Mouse (Mus musculus): Measurements from ENCODE around the gene Glp1r. TPM values are rescaled to one million over a fixed set of nuclear protein-coding genes. Genes with fewer than 3 reads are reported as not detected.

The Glp1r gene
- polyA plus RNA-seq, 1 experiment from 2014 or later: 1.3 TPM

- no peak overlapping the region for H3K4me3 ChIP-seq (ENCODE audit: low read depth, low read length)
- no peak overlapping the region for H3K27ac ChIP-seq (ENCODE audit: low read length)
- no peak overlapping the region for H3K9ac ChIP-seq (ENCODE audit: low read depth, low read length)
- no peak overlapping the region for H3K4me2 ChIP-seq (ENCODE audit: low read length)
- no peaks in the 10 kb centered on the region for H3K27me3 ChIP-seq (ENCODE audit: control insufficient read depth, insufficient read depth, low read depth, low read length)
- no peaks in the 10 kb centered on the region for H3K4me1 ChIP-seq (ENCODE audit: control insufficient read depth, insufficient read depth, low read length)
- no peak for ATAC-seq
- H3K9me3 ChIP-seq (replicated peaks; ENCODE audit: control insufficient read depth, low read length, poor library complexity, severe bottlenecking): no peaks in the 10 kb centered on the region
- no peaks in the 10 kb centered on the region for H3K36me3 ChIP-seq (ENCODE audit: control insufficient read depth, insufficient read depth, low read length)
- 87% methylated on average over 5 of the region's 5 CpGs for WGBS
Measured at GRCm38 (mm10) chr17:30932836-30933235, 31.2 kb downstream of the Glp1r start.

- ATAC-seq: no peak
- no peaks in the 10 kb centered on the region for H3K36me3 ChIP-seq (ENCODE audit: control insufficient read depth, insufficient read depth, low read length)
- no peaks in the 10 kb centered on the region for H3K27me3 ChIP-seq (ENCODE audit: control insufficient read depth, insufficient read depth, low read depth, low read length)
- H3K4me1 ChIP-seq (ENCODE audit: control insufficient read depth, insufficient read depth, low read length): no peaks in the 10 kb centered on the region
- no peaks in the 10 kb centered on the region for H3K9me3 ChIP-seq (replicated peaks; ENCODE audit: control insufficient read depth, low read length, poor library complexity, severe bottlenecking)
- H3K9ac ChIP-seq (ENCODE audit: low read depth, low read length): no peak overlapping the region
- H3K27ac ChIP-seq (ENCODE audit: low read length): no peak overlapping the region
- WGBS: 48% methylated on average over 5 of the region's 5 CpGs
- H3K4me3 ChIP-seq (ENCODE audit: low read depth, low read length): no peak overlapping the region
- H3K4me2 ChIP-seq (ENCODE audit: low read length): no peak overlapping the region
Measured at GRCm38 (mm10) chr17:30935301-30935700, 33.7 kb downstream of the Glp1r start.

GRCm38 (mm10) chr17:30938554-30938953 lies 36.9 kb downstream of the Glp1r start:
- Histone ChIP-seq H3K4me3 (ENCODE audit: low read depth, low read length) (no peak overlapping the region), H3K4me2 (ENCODE audit: low read length) (no peak overlapping the region), H3K4me1 (ENCODE audit: control insufficient read depth, insufficient read depth, low read length) (no peaks in the 10 kb centered on the region), H3K9ac (ENCODE audit: low read depth, low read length) (no peak overlapping the region), H3K36me3 (ENCODE audit: control insufficient read depth, insufficient read depth, low read length) (no peaks in the 10 kb centered on the region), H3K27ac (ENCODE audit: low read length) (no peak overlapping the region), H3K27me3 (ENCODE audit: control insufficient read depth, insufficient read depth, low read depth, low read length) (no peaks in the 10 kb centered on the region), H3K9me3 (replicated peaks; ENCODE audit: control insufficient read depth, low read length, poor library complexity, severe bottlenecking) (no peaks in the 10 kb centered on the region)
- WGBS: 55% methylated on average over 9 of the region's 9 CpGs
- no peak for ATAC-seq

- H3K9me3 ChIP-seq (replicated peaks; ENCODE audit: control insufficient read depth, low read length, poor library complexity, severe bottlenecking): no peaks in the 10 kb centered on the region
- no peak overlapping the region for H3K4me3 ChIP-seq (ENCODE audit: low read depth, low read length)
- no peak overlapping the region for H3K9ac ChIP-seq (ENCODE audit: low read depth, low read length)
- no peak overlapping the region for H3K4me2 ChIP-seq (ENCODE audit: low read length)
- no peak overlapping the region for H3K27ac ChIP-seq (ENCODE audit: low read length)
- H3K4me1 ChIP-seq (ENCODE audit: control insufficient read depth, insufficient read depth, low read length): no peaks in the 10 kb centered on the region; the same call in 1 of the 2 replicates
- no peaks in the 10 kb centered on the region for H3K27me3 ChIP-seq (ENCODE audit: control insufficient read depth, insufficient read depth, low read depth, low read length)
- 67% methylated on average over 1 of the region's 1 CpGs for WGBS
- ATAC-seq: no peak
- no peaks in the 10 kb centered on the region for H3K36me3 ChIP-seq (ENCODE audit: control insufficient read depth, insufficient read depth, low read length)
Measured at GRCm38 (mm10) chr17:30948382-30948781, 46.8 kb downstream of the Glp1r start.

- H3K27ac ChIP-seq (ENCODE audit: low read length): no peak overlapping the region
- H3K27me3 ChIP-seq (ENCODE audit: control insufficient read depth, insufficient read depth, low read depth, low read length): no peaks in the 10 kb centered on the region
- 7% methylated on average over 7 of the region's 7 CpGs for WGBS
- H3K9ac ChIP-seq (ENCODE audit: low read depth, low read length): no peak overlapping the region
- H3K9me3 ChIP-seq (replicated peaks; ENCODE audit: control insufficient read depth, low read length, poor library complexity, severe bottlenecking): no peaks in the 10 kb centered on the region
- ATAC-seq: no peak
- H3K4me1 ChIP-seq (ENCODE audit: control insufficient read depth, insufficient read depth, low read length): no peaks in the 10 kb centered on the region; the same call in 1 of the 2 replicates
- H3K4me2 ChIP-seq (ENCODE audit: low read length): no peak overlapping the region
- no peak overlapping the region for H3K4me3 ChIP-seq (ENCODE audit: low read depth, low read length)
- no peaks in the 10 kb centered on the region for H3K36me3 ChIP-seq (ENCODE audit: control insufficient read depth, insufficient read depth, low read length)
Measured at GRCm38 (mm10) chr17:30950780-30951179, 49.2 kb downstream of the Glp1r start.

- H3K9ac ChIP-seq (ENCODE audit: low read depth, low read length): no peak overlapping the region
- WGBS: 57% methylated on average over 8 of the region's 8 CpGs
- H3K4me2 ChIP-seq (ENCODE audit: low read length): no peak overlapping the region
- no peak for ATAC-seq
- no peaks in the 10 kb centered on the region for H3K36me3 ChIP-seq (ENCODE audit: control insufficient read depth, insufficient read depth, low read length)
- H3K27ac ChIP-seq (ENCODE audit: low read length): no peak overlapping the region
- no peaks in the 10 kb centered on the region for H3K27me3 ChIP-seq (ENCODE audit: control insufficient read depth, insufficient read depth, low read depth, low read length)
- H3K4me3 ChIP-seq (ENCODE audit: low read depth, low read length): no peak overlapping the region
- H3K4me1 ChIP-seq (ENCODE audit: control insufficient read depth, insufficient read depth, low read length): no peaks in the 10 kb centered on the region
- no peaks in the 10 kb centered on the region for H3K9me3 ChIP-seq (replicated peaks; ENCODE audit: control insufficient read depth, low read length, poor library complexity, severe bottlenecking)
Measured at GRCm38 (mm10) chr17:30951600-30951999, 50.0 kb downstream of the Glp1r start.

- H3K9ac ChIP-seq (ENCODE audit: low read depth, low read length): no peak within 1 kb of the TSS
- H3K27ac ChIP-seq (ENCODE audit: low read length): no peak within 1 kb of the TSS
- no peaks in the 10 kb centered on the region for H3K9me3 ChIP-seq (replicated peaks; ENCODE audit: control insufficient read depth, low read length, poor library complexity, severe bottlenecking)
- no peaks in the 10 kb centered on the region for H3K27me3 ChIP-seq (ENCODE audit: control insufficient read depth, insufficient read depth, low read depth, low read length)
- no peak within 1 kb of the TSS for H3K4me3 ChIP-seq (ENCODE audit: low read depth, low read length)
- H3K4me2 ChIP-seq (ENCODE audit: low read length): no peak within 1 kb of the TSS
- 38% methylated on average over 10 of the region's 10 CpGs for WGBS
- H3K36me3 ChIP-seq (ENCODE audit: control insufficient read depth, insufficient read depth, low read length): no peaks in the 10 kb centered on the region
- H3K4me1 ChIP-seq (ENCODE audit: control insufficient read depth, insufficient read depth, low read length): no peaks in the 10 kb centered on the region
- no peak for ATAC-seq
Measured at GRCm38 (mm10) chr17:30954340-30954739, 52.7 kb downstream of the Glp1r start, which contains the start of gene Umodl1. TSS of gene Umodl1 (plus strand) at chr17:30954640.

GRCm38 (mm10) chr17:30961936-30962592 lies 60.4 kb downstream of the Glp1r start:
- WGBS: 79% methylated on average over 7 of the region's 7 CpGs
- H3K27me3 ChIP-seq (ENCODE audit: control insufficient read depth, insufficient read depth, low read depth, low read length): no peaks in the 10 kb centered on the region
- H3K9me3 ChIP-seq (replicated peaks; ENCODE audit: control insufficient read depth, low read length, poor library complexity, severe bottlenecking): no peaks in the 10 kb centered on the region
- no peaks in the 10 kb centered on the region for H3K4me1 ChIP-seq (ENCODE audit: control insufficient read depth, insufficient read depth, low read length)
- H3K9ac ChIP-seq (ENCODE audit: low read depth, low read length): no peak overlapping the region
- no peak overlapping the region for H3K4me2 ChIP-seq (ENCODE audit: low read length)
- ATAC-seq: no peak
- no peak overlapping the region for H3K4me3 ChIP-seq (ENCODE audit: low read depth, low read length)
- no peaks in the 10 kb centered on the region for H3K36me3 ChIP-seq (ENCODE audit: control insufficient read depth, insufficient read depth, low read length)
- H3K27ac ChIP-seq (ENCODE audit: low read length): no peak overlapping the region

GRCm38 (mm10) chr17:30962880-30963279 lies 61.3 kb downstream of the Glp1r start:
- WGBS: 38% methylated on average over 2 of the region's 2 CpGs
- Histone ChIP-seq H3K9me3 (replicated peaks; ENCODE audit: control insufficient read depth, low read length, poor library complexity, severe bottlenecking) (no peaks in the 10 kb centered on the region), H3K4me3 (ENCODE audit: low read depth, low read length) (no peak overlapping the region), H3K4me2 (ENCODE audit: low read length) (no peak overlapping the region), H3K27ac (ENCODE audit: low read length) (no peak overlapping the region), H3K36me3 (ENCODE audit: control insufficient read depth, insufficient read depth, low read length) (no peaks in the 10 kb centered on the region), H3K4me1 (ENCODE audit: control insufficient read depth, insufficient read depth, low read length) (no peaks in the 10 kb centered on the region), H3K9ac (ENCODE audit: low read depth, low read length) (no peak overlapping the region), H3K27me3 (ENCODE audit: control insufficient read depth, insufficient read depth, low read depth, low read length) (no peaks in the 10 kb centered on the region)
- no peak for ATAC-seq

All from midbrain, embryonic 16.5 days (tissue).